Mouse (Mus musculus) thymus, postnatal 14 days (tissue): ENCODE data around the gene Mrps18c.

ENCODE experiments used
- DNase-seq: peaks from one replicate; pipeline ENCODE4 v3.0.0; 2021

The Mrps18c gene

DNA sequence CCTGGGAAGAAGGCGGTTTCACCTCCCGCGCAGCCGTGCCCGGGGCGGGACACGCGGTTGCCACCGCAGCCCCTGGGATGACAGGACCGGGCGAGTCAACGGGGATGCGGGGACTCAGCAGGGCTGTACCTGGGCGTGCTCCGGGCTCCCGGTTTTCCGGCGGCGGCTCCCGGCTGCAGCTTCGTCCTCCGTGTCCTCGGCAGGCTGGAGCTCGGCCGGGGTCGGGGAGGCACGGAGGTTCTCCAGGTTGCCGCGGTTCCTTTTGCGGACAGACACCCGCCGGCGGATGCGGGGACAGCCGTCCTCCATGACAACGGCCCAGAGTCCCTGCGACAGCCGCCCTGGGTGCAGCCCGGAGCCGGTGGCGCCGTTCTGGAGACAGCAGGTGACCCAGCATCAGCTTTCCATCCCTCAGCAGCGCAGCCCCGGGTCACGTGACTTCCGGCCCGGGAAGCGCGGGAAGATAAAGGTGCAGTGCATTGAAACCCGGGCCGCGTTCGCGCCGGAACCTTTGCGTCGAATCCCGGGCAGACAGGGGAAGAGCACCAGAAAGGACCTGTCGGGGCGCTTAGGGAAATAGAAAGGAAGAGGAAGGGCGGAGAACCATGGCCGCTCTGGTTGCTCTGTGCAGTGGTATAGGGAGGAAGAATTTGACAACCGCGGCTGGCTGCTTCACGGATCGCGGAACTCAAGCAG, at the start of gene Mrps18c, which contains the start of gene Helq:
Gene Mrps18c, plus strand, starts transcription at position 463 of the 696 bp plus-strand sequence.
Gene Helq, minus strand, starts transcription at position 434 of the 696 bp plus-strand sequence.
- DNase-seq: peak; percentile 94

DNA sequence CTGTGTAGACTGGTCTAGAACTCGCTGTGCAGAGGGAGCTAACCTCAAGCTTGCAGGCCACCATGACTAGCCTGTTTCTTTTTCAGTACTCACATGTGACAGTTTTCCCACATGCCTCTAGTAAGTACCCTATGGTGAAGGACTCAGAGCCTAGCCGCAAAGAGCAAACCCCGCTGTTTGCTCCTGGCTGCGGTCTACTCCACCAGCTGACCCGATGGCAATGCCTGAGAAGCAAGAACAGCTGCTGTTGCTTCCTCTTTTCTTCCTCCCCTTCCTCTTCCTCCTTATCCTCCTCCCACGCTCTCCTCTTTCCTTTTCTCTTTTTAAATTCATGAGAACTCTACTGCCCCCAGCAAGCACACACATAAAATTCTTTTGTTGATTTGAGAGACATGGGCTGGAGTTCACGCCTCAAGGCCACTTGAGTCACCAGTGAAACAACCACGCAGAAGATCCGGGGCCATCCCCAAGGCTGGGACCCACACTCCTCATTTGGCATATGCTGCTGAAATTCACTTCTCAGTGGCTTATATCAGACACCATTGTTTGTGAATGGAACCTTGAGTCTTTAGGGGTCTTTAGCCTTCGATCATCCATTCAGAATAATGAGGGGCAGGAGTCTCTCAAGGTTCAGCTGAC, 47.7 kb upstream of the Mrps18c start:
- DNase-seq: peak; percentile 52

DNA sequence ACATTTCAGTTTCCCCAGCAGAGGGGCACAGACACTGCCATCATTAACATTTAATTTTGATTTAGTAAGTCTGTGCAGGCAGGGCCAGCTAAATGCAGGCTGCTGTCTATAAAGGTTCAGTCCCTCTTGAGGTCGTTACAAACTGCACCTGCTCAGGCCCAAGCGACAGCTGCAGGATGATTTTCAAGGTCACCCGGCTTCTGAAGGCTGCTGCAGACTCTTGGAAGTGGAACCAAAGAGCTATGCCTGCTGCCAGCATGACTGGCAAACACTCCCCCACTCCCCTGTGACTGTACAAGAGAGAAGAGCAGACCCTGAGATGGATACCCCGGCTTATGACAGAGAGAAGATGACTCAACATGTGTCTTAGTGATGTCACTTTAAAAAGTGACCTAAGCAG, 46.8 kb upstream of the Mrps18c start:
- DNase-seq: peak; percentile 54

DNA sequence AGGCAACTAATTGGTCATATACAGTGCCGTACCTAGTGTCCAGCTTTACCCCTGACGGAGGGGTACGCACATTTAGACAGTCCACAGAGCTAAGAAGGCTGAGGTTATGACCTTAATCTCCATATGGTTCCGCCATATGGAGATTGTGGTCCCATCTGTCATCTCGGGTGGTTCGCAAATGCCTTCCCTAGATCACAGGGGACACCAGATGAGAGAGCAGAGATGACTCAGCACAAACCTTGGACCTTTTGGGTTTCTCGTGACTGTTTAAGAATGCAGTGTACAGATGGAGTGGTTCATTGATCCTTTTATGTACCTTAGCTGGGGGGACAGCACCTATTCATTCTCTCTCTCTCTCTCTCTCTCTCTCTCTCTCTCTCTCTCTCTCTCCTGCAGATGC, 45.0 kb upstream of the Mrps18c start:
- no peak for DNase-seq

DNA sequence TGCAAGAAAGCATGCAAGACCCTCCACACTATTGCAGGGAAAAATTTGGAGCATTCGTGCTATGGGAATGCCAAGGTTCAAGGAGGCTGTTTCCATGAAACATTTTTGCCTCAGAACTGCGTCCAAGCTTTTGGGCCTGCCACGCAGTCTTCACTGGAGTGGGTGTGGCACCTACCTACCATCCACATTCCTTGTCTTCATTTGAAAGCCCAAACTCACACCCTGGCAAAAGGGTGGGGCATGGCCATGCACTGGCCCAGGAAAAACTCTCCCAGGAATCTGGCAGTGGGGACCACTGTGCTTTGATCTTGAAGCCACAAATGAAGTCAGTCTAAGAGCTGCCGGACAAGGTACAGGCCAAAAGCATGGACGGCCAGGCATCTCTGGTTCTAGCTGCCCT, 40.3 kb upstream of the Mrps18c start:
- no peak for DNase-seq

DNA sequence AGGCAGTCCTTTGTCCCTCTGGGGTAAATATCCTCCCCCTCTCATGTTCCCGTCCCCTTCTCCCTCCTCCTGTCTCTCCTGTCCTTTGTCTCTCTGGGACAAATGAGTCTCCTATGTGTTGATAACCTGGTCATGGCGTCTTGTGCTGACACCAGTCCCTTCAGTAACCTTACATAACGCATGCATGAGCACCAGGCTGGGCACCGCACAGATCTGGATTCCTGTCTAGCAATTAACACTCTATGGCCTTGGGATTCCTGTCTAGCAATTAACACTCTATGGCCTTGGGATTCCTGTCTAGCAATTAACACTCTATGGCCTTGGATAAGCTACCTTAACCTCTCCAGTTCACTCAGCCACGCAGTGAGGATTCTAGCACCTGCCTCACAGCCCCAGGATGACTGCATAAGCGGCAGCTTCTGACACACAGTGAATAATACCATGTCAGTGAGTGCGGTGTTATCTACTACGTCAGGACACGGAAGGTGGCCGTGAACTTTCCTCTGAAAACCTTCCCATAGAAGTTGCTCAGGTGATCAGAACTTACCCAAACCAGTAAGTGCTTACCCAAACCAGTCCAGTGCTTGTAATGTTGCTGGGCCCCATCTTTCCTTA, 38.3 kb upstream of the Mrps18c start:
- DNase-seq: no peak

DNA sequence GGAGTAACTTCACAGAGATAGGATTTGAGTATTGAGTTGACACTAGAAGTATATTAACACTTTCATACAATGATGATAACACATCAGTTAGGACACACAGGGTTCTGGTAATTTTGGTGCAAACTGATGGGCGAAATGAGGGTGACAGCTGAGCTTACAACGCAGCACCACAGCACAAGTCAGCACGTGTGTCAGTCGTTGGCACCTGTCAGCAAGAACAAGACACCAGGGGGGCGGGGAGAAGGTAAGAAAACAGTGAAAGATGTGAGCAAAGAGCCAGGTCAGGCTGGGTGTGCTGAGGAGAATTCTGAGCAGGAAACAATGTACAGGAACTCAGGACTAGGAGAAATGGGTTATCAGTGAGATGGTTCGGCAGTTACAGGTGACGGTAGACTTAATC, 36.7 kb upstream of the Mrps18c start:
- no peak for DNase-seq

DNA sequence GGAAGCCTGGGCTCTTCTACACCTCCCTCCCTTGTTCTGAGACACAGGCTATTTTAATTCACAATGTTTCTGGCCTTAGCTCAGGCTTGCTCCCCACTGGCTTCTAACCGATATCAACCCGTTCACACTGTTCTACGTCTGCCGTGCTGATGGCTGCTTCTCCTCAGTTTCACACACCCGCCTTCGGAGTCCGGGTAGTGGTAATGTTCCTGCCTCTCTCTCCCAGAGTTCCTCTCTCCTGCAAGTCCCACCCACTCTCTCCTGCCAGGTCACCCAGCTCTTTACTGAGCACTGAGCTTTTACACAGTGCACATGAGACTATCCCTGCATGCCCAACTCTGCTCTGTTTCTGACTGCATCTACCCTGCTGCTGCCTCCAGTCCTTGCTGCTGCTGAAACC, 32.4 kb upstream of the Mrps18c start:
- no peak for DNase-seq

DNA sequence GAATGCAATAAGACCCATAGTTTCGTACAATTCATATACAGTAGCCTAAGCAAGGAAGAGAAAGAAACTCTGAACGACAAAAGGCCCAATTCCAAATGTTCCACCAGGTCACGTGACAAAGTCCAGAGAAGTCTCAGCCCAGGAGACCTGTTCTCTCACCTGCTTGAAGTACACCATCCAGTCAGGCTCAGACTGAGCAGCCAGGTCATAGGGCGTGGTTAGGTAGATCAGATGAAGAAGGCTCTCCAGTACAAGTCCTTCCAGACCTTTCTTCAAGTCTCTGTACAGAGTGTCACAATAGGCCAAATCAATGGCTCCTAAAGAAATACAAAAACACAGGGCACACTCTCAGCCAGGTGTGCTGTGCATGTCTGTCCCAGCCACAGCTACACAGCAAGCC, 26.9 kb upstream of the Mrps18c start:
- DNase-seq: no peak

DNA sequence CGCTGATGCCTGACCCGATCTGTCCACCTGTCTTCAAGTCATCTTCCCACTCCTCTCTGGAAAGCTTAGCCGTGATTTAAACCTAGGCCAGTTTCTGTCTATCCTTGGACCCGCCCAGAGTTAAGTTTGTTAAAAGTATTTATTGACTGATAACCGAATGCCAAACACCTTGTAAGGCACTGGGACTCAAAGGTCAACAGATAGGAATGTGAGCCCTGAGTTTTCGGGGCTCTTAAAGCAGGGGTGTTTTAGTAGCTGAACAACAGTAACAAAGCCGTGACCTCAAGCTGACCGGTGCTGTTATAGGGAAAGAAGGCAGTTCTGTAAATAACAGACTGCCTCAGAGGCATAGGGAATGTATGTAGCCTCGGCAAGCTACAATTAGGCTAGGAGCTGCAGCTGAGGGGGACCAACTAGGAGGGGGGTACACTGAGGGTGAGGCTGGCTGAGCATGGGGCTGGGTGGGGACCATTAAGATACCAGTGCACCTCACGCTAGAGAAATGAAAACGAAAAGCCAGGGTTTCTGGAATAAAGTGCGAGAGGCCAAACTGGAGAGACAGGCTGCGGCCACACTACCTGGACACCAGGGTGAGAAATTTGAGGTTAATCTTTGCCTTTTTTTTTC, 22.5 kb upstream of the Mrps18c start:
- no peak for DNase-seq

DNA sequence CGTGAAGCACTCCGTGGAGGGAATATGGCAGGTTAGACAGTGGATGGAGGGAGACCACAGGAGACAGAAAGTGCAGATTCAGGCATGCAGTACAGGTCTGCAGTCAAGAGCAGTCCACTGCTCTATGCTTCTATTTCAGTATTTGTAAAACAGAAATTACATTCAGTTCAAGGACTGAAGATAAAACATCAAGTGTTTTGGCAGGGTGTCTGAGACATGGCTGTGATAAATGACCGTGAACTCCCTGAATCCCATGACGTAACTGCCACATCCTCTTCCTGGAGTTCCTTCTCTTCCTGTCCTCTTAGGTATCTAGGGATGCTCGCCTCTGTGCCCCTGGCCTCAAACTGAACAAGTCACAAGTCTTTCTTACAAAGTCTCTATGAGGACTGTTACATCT, 21.5 kb upstream of the Mrps18c start:
- no peak for DNase-seq

DNA sequence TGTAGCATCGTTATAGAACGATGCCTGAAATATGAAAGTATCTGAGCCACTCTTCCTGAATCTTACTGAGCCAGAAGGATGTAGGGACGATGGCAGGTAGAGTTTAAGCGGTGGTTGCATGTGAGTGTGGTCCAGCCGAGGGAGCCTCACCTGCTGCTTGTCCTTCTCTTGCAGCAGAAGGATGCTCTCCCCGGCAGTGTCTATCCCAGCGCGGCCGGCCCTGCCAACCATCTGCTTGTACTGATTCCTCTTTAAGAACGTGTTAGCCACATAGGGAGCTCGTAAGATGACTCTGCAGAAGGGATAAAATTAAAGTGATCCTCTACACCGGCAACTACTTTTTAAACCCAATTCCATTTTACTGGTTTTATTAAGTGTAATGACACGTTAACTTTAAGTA, 19.4 kb upstream of the Mrps18c start:
- DNase-seq: no peak

DNA sequence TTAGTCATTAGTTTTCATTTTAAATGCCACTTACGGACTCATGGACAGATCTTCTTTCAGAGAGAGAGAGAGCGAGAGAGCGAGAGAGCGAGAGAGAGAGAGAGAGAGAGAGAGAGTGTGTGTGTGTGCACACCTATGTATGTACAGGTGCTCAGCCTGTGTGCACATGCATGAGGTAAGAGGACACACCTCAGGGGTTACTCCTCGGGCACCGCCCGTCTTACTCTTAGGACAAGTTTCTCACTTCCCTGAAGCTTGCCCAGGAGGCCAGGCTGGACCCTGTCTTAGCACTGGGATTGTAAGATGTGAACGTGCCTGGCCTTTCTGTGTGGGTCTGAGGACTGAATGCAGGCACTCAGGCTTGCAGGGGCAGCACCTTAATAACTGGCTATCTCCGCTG, 10.9 kb upstream of the Mrps18c start:
- no peak for DNase-seq

DNA sequence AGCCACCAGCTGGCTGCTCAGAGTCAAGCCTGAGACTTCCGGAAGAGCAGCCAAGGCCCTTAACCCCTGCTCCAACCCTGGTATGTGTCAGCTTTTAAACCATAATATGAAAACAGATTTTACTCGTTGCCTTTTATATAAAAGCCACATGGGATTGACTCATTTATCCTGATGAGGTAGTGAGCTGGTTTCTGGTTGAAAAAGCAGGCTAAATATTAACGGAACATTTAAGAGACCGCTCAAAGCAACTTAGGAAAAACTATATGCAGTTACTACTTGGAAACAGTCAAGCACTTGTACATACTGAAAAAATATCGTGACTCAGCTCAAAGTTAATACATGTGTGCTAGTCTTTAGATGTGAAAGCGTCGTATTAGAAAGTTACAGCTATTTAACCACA, 6.2 kb upstream of the Mrps18c start:
- DNase-seq: no peak

DNA sequence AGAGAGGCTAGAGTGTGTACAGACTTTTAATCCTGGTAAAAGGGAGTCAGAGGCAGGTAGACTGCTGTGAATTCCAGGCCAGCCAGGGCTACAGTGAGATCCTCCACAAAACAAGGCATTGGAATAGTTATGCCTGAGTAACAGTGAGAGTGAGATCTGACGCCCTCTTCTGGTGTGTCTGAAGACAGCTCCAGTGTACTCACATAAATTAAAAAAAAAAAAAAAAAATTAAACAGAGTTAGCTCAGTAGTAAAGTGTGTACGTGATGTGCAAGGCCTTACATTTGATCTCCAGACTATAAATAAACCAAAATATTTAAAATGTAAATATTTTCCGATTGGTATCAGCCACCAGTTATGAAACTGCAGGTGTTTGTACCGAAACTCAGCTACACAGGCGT, 4.3 kb upstream of the Mrps18c start:
- DNase-seq: no peak

DNA sequence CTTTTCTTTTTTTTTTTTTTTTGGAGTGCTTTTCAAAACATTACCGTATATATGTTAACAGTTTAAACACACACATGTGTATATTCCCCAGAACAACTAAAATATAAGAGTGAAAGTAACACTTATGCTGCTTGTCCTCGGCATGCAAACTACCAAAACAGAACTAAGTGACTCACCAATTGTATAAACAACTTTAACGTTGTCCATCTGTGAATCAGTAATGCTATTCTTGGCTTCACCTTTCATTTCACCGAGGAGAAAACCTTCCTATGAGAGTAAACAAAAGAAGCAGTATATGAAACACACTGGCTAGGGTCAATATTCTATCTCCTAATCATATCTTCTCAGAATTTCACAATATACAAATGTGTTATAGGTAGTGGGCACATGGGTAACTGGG, 19.9 kb downstream of the Mrps18c start:
- DNase-seq: no peak

DNA sequence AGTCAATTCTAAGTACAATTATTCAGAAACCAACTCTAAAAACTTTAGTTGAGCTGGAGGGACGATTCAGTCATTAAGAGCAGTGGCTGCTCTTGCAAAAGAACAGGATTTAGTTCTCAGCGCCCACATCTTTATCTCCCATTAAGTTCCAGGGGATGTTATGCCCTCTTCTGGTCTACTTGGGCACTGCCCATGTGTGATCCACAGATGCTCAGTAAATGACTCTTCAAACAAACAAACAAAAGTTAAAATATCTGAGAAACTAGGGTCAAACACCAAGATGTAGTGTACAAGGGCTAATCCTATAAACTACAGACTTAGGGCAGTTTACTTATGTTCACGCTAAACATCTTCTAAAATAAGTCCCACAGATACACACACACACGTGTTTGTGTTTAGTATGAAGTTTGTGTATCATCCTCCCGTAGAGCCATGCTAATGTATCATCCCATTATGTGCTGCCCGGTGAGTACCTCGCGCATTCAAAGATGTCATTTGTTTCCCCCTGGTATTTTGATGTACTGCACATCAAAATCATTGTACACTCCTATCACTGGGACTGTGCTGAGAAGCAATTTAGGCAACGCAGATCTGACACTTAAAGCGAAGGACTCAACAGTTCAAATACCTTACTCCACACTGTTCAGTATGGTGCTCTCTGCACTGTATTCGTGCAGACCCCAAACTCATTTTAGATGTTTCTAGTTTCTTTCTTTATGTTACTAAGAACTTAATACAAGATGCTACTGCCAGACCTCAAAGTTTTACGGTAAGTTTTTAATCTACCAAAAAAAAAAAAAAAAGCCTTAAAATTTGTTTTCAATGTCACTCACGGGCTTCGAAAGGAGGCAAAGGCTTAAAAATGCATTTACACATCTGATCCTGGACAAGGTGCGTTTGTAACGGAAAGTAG, 21.4 kb downstream of the Mrps18c start:
- peak; percentile 36 for DNase-seq

DNA sequence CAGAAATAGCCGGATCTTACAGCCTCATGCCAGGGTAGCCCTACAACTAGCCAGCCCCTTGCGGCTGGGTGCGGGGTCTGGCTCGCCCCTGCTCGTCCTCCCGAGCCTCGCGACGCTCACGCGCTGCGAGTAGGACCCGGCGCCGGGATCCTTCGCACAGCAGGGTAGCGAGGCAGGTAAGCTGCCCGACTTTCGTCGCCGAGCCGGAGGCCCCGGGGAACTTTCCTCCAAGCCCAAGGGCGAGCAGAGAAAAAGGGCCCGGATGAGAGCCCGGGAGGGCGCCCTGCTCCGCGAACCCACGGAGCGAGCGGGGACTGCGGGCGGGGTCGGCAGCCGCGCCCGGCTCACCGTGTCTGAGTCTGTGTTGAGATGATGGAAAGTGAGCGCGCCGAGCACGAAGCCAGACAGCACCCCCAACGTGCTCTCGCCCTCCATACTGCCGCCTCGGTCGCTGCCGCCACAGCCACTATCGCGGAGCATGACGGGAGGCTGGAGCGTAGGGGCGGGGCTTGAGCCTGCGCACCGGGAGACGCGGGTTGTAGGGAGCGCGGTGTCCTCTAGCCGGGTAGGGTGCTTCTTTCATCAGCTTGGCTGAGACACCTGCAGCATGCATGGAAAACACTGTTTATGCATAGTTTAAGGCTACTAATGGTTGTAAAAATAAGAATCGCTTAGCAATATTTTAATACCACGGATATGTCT, 22.2 kb downstream of the Mrps18c start, which contains the start of gene Abraxas1:
Gene Abraxas1, minus strand, starts transcription at position 483 of the 702 bp plus-strand sequence.
- peak; percentile 94 for DNase-seq

DNA sequence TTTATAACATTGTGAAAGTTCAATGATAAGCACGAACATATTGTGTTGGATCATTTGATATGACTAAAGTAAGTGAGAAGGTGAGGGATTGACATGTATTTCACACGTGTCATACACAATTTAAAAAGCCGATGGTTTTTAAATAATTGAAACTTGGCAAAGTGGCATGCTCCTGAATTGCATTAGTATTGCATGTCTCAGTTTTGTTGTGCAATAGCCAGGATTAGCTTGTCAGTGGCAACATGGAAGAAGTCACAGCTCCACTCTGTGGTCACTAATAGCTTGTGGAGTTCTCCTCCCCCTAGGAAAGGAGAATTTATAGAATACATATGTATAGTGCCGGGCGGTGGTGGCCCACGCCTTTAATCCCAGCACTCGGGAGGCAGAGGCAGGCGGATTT, 22.9 kb downstream of the Mrps18c start:
- no peak for DNase-seq

DNA sequence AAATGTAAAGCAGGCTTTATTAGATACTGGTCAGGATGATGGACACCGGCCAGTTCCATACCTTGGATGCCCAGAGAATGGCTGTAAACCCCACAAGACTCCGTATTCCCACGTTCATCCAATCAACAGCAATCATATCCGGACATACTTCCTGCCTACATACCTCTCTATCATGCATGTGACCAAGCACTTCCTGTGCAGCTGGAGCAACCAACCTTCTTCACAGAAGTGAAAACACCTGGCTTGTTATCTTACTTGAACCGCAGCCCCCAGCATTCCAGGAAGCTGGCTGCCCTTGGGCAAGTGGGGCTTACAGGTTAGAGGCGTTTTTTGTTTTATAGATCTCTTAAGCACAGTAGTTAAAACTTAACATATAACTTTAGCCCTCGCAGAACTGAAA, 24.4 kb downstream of the Mrps18c start:
- DNase-seq: peak; percentile 60

DNA sequence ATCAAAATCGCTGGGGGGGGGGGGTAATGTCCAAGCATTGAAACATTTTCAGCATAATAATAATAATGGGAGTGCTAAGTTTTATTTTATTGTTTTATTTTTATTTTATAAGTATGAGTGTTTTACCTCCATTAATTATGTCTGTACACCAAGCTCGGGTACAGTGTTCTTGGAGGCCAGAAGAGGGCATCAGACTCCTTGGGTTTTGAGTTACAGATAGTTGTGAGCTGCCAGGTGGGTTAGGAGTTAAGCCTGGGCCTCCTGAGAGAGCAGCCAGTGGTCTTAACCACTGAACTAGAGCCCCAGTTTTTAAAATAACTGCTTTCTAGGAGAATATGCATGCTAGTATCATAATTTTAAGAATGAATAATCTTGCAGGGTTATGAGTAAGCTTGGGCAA, 27.5 kb downstream of the Mrps18c start:
- peak; percentile 47 for DNase-seq

DNA sequence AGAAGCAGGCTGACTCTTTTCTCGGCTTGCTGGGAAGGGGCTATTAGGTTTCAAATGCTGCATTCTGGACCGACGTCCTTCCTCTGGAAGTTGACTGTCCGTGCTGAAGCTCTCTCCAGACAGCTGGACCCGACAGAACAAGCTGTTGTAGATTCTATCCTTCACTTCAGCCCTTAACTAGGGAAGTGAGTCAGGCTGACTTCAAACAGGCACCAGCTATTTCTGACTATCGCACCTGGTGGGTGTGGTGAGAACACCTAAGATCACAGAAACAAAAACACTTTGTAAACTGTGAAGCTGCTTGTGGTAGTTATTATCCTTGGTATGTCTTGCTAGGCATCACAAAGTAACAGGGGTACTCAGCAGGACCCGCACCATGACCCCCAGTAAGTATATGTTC, 28.1 kb downstream of the Mrps18c start:
- DNase-seq: peak; percentile 35
